Mouse (Mus musculus) liver, embryonic 12.5 days (tissue): ENCODE measurements at regions not wholly inside any gene's neighbourhood (a gene's known extent, or its start where the extent isn't known, plus 50 kb on each side); places are given as distances from the start of the nearest gene placed in this dataset.
"Not testable (repeated sequence)": the region's sequence is repeated elsewhere in the genome, so short reads cannot be mapped to it uniquely, and the experiment has no call there.

Experiments
- ATAC-seq: fragments of 200-750 bp; cut with Nextera tagmentation; 2 replicates; pipeline ENCODE4 v1.8.0; 2017; ENCODE audit warnings: moderate number of reproducible peaks, mild to moderate bottlenecking, moderate library complexity
- H3K27ac ChIP-seq: fragments of 300-500 bp; sonication (generic); 2 replicates; pipeline ENCODE4 v1.5.1; 2016; ENCODE audit warnings: mild to moderate bottlenecking
- H3K27me3 ChIP-seq: fragments of 300-500 bp; sonication (generic); replicated peaks from 2 replicates; pipeline ENCODE4 v1.6.1; 2016; ENCODE audit warnings: mild to moderate bottlenecking, moderate library complexity
- H3K36me3 ChIP-seq: fragments of 300-500 bp; sonication (generic); 2 replicates; pipeline ENCODE4 v1.6.1; 2016; ENCODE audit warnings: mild to moderate bottlenecking, moderate library complexity
- H3K4me1 ChIP-seq: fragments of 300-500 bp; sonication (generic); 2 replicates; pipeline ENCODE4 v1.6.1; 2016
- H3K4me2 ChIP-seq: fragments of 300-500 bp; sonication (generic); 2 replicates; pipeline ENCODE4 v1.6.1; 2016; ENCODE audit warnings: mild to moderate bottlenecking, moderate library complexity
- H3K4me3 ChIP-seq: fragments of 300-500 bp; sonication (generic); 2 replicates; pipeline ENCODE4 v1.5.1; 2016; ENCODE audit warnings: mild to moderate bottlenecking, moderate library complexity
- H3K9ac ChIP-seq: fragments of 300-500 bp; sonication (generic); 2 replicates; pipeline ENCODE4 v1.6.1; 2016; ENCODE audit warnings: mild to moderate bottlenecking, moderate library complexity
- H3K9me3 ChIP-seq: fragments of 300-500 bp; sonication (generic); replicated peaks from 2 replicates; pipeline ENCODE4 v1.6.1; 2016; ENCODE audit warnings: mild to moderate bottlenecking, moderate library complexity
- WGBS: fragments of 180-500 bp; shearing (Covaris S2); methylation state at CpG from one replicate; pipeline ENCODE4 v1.1.7; 2016; ENCODE audit not compliant: insufficient replicate concordance; 5-methylcytosine and 5-hydroxymethylcytosine counted together

- Histone ChIP-seq H3K9ac (no peak overlapping the region), H3K27me3 (no peaks in the 10 kb centered on the region), H3K36me3 (no peaks in the 10 kb centered on the region), H3K4me1 (no peaks in the 10 kb centered on the region), H3K9me3 (no peaks in the 10 kb centered on the region), H3K4me3 (no peak overlapping the region), H3K4me2 (no peak overlapping the region), H3K27ac (no peak overlapping the region)
- WGBS, result 73% methylated on average over 9 of the region's 9 CpGs
- ATAC-seq, result peak; percentile 27; the same call in 1 of the 2 replicates
Measured at GRCm38 (mm10) chr13:104549016-104549415, 243.3 kb upstream of the Srek1ip1 start.

- 38% methylated on average over 3 of the region's 3 CpGs for WGBS
- no peak for ATAC-seq
- Histone ChIP-seq H3K27me3 (no peaks in the 10 kb centered on the region), H3K4me3 (no peak overlapping the region), H3K4me1 (no peaks in the 10 kb centered on the region), H3K4me2 (no peak overlapping the region), H3K27ac (no peak overlapping the region), H3K9me3 (no peaks in the 10 kb centered on the region), H3K36me3 (no peaks in the 10 kb centered on the region), H3K9ac (no peak overlapping the region)
Measured at GRCm38 (mm10) chr13:104553329-104553728, 239.0 kb upstream of the Srek1ip1 start.

- not testable (repeated sequence) for ATAC-seq, H3K4me2 ChIP-seq, H3K4me1 ChIP-seq, H3K27me3 ChIP-seq, H3K27ac ChIP-seq, H3K4me3 ChIP-seq, H3K9ac ChIP-seq, H3K9me3 ChIP-seq, H3K36me3 ChIP-seq
- 42% methylated on average over 7 of the region's 7 CpGs for WGBS
Measured at GRCm38 (mm10) chr13:104556609-104557008, 235.7 kb upstream of the Srek1ip1 start.

GRCm38 (mm10) chr13:104559876-104560275 is 232.4 kb upstream of the Srek1ip1 start:
- 80% methylated on average over 5 of the region's 5 CpGs for WGBS
- H3K27me3 ChIP-seq, result no peaks in the 10 kb centered on the region
- H3K9ac ChIP-seq, result no peak overlapping the region
- no peak overlapping the region for H3K4me3 ChIP-seq
- no peak for ATAC-seq
- H3K4me2 ChIP-seq, result no peak overlapping the region
- H3K36me3 ChIP-seq, result no peaks in the 10 kb centered on the region
- H3K27ac ChIP-seq, result no peak overlapping the region
- no peaks in the 10 kb centered on the region for H3K9me3 ChIP-seq
- no peaks in the 10 kb centered on the region for H3K4me1 ChIP-seq

- H3K4me2 ChIP-seq, result no peak overlapping the region
- H3K4me3 ChIP-seq, result no peak overlapping the region
- 69% methylated on average over 15 of the region's 15 CpGs for WGBS
- no peak overlapping the region for H3K9ac ChIP-seq
- H3K9me3 ChIP-seq, result no peaks in the 10 kb centered on the region
- H3K27ac ChIP-seq, result no peak overlapping the region
- no peaks in the 10 kb centered on the region for H3K27me3 ChIP-seq
- no peaks in the 10 kb centered on the region for H3K36me3 ChIP-seq
- no peak for ATAC-seq
- H3K4me1 ChIP-seq, result no peaks in the 10 kb centered on the region
Measured at GRCm38 (mm10) chr13:104560500-104561114, 231.7 kb upstream of the Srek1ip1 start.

- Histone ChIP-seq H3K36me3 (no peaks in the 10 kb centered on the region), H3K9ac (no peak overlapping the region), H3K27ac (no peak overlapping the region), H3K27me3 (no peaks in the 10 kb centered on the region), H3K4me1 (no peaks in the 10 kb centered on the region), H3K4me2 (no peak overlapping the region), H3K9me3 (no peaks in the 10 kb centered on the region), H3K4me3 (no peak overlapping the region)
- ATAC-seq, result no peak
- 54% methylated on average over 3 of the region's 3 CpGs for WGBS
Measured at GRCm38 (mm10) chr13:104562536-104562935, 229.7 kb upstream of the Srek1ip1 start.

- Histone ChIP-seq H3K9me3 (no peaks in the 10 kb centered on the region), H3K4me1 (no peaks in the 10 kb centered on the region), H3K9ac (no peak overlapping the region), H3K27ac (no peak overlapping the region), H3K4me2 (no peak overlapping the region), H3K36me3 (no peaks in the 10 kb centered on the region), H3K4me3 (no peak overlapping the region), H3K27me3 (no peaks in the 10 kb centered on the region)
- ATAC-seq, result no peak
- WGBS, result 44% methylated on average over 2 of the region's 2 CpGs
Measured at GRCm38 (mm10) chr13:104563019-104563418, 229.3 kb upstream of the Srek1ip1 start.

- Histone ChIP-seq H3K9me3 (no peaks in the 10 kb centered on the region), H3K27me3 (no peaks in the 10 kb centered on the region), H3K4me2 (no peak overlapping the region), H3K4me3 (no peak overlapping the region), H3K4me1 (no peaks in the 10 kb centered on the region), H3K27ac (no peak overlapping the region), H3K36me3 (no peaks in the 10 kb centered on the region), H3K9ac (no peak overlapping the region)
- ATAC-seq, result no peak
- 38% methylated on average over 7 of the region's 7 CpGs for WGBS
Measured at GRCm38 (mm10) chr13:104563889-104564288, 228.4 kb upstream of the Srek1ip1 start.

- Histone ChIP-seq H3K9me3 (no peaks in the 10 kb centered on the region), H3K4me1 (no peaks in the 10 kb centered on the region), H3K27ac (no peak overlapping the region), H3K4me3 (no peak overlapping the region), H3K36me3 (no peaks in the 10 kb centered on the region), H3K4me2 (no peak overlapping the region), H3K27me3 (no peaks in the 10 kb centered on the region), H3K9ac (no peak overlapping the region)
- ATAC-seq, result no peak
- WGBS, result 21% methylated on average over 6 of the region's 6 CpGs
Measured at GRCm38 (mm10) chr13:104569765-104570164, 222.5 kb upstream of the Srek1ip1 start.

- no peak overlapping the region for H3K4me3 ChIP-seq
- H3K27me3 ChIP-seq, result no peaks in the 10 kb centered on the region
- H3K9me3 ChIP-seq, result no peaks in the 10 kb centered on the region
- H3K4me1 ChIP-seq, result no peaks in the 10 kb centered on the region
- H3K9ac ChIP-seq, result no peak overlapping the region
- no peak overlapping the region for H3K4me2 ChIP-seq
- H3K27ac ChIP-seq, result no peak overlapping the region
- ATAC-seq, result no peak
- 62% methylated on average over 10 of the region's 10 CpGs for WGBS
- H3K36me3 ChIP-seq, result no peaks in the 10 kb centered on the region
Measured at GRCm38 (mm10) chr13:104572236-104572635, 220.0 kb upstream of the Srek1ip1 start.

GRCm38 (mm10) chr13:104574396-104574795 is 217.9 kb upstream of the Srek1ip1 start:
- no peak overlapping the region for H3K4me2 ChIP-seq
- WGBS, result 43% methylated on average over 5 of the region's 5 CpGs
- no peak for ATAC-seq
- H3K9ac ChIP-seq, result no peak overlapping the region
- no peaks in the 10 kb centered on the region for H3K9me3 ChIP-seq
- H3K4me3 ChIP-seq, result no peak overlapping the region
- no peaks in the 10 kb centered on the region for H3K4me1 ChIP-seq
- no peaks in the 10 kb centered on the region for H3K36me3 ChIP-seq
- no peak overlapping the region for H3K27ac ChIP-seq
- no peaks in the 10 kb centered on the region for H3K27me3 ChIP-seq

- Histone ChIP-seq H3K4me3 (no peak overlapping the region), H3K4me1 (no peaks in the 10 kb centered on the region), H3K9me3 (no peaks in the 10 kb centered on the region), H3K27ac (no peak overlapping the region), H3K36me3 (no peaks in the 10 kb centered on the region), H3K9ac (no peak overlapping the region), H3K4me2 (no peak overlapping the region), H3K27me3 (no peaks in the 10 kb centered on the region)
- 65% methylated on average over 10 of the region's 10 CpGs for WGBS
- ATAC-seq, result no peak
Measured at GRCm38 (mm10) chr13:104576188-104576789, 216.0 kb upstream of the Srek1ip1 start.

GRCm38 (mm10) chr13:104577856-104578255 is 214.4 kb upstream of the Srek1ip1 start:
- no peak overlapping the region for H3K4me2 ChIP-seq
- no peaks in the 10 kb centered on the region for H3K4me1 ChIP-seq
- WGBS, result 65% methylated on average over 11 of the region's 11 CpGs
- no peak for ATAC-seq
- H3K27ac ChIP-seq, result no peak overlapping the region
- no peaks in the 10 kb centered on the region for H3K9me3 ChIP-seq
- no peaks in the 10 kb centered on the region for H3K27me3 ChIP-seq
- no peak overlapping the region for H3K9ac ChIP-seq
- no peak overlapping the region for H3K4me3 ChIP-seq
- no peaks in the 10 kb centered on the region for H3K36me3 ChIP-seq
